Mouse (Mus musculus) liver, adult 2 months (tissue): ENCODE data around the gene Nppb. TPM values are rescaled to one million over a fixed set of nuclear protein-coding genes. Genes with fewer than 3 reads are reported as not detected.

ENCODE experiments used
- DNase-seq: peaks from one replicate; pipeline ENCODE4 v3.0.0-alpha.2; 2011; ENCODE audit warnings: low read depth, low spot score; ENCODE audit errors: extremely low read depth
- H3K27ac ChIP-seq: fragments of 200-500 bp; replicated peaks from 2 replicates; pipeline ENCODE4 v1.5.1; 2012; ENCODE audit warnings: low read depth, mild to moderate bottlenecking, control low read depth, inconsistent platforms, low read length; ENCODE audit not compliant: insufficient read depth
- H3K27me3 ChIP-seq: fragments of 200-500 bp; 2 replicates; pipeline ENCODE4 v1.6.1; 2012; ENCODE audit warnings: mild to moderate bottlenecking, moderate library complexity, low read length, inconsistent platforms; ENCODE audit not compliant: control insufficient read depth, insufficient read depth
- H3K36me3 ChIP-seq: fragments of 200-500 bp; 2 replicates; pipeline ENCODE4 v1.6.1; 2012; ENCODE audit warnings: low read length, inconsistent platforms; ENCODE audit not compliant: control insufficient read depth, insufficient read depth
- H3K4me1 ChIP-seq: fragments of 200-500 bp; 2 replicates; pipeline ENCODE4 v1.6.1; 2011; ENCODE audit warnings: low read length; ENCODE audit not compliant: control insufficient read depth, insufficient read depth
- H3K4me3 ChIP-seq: fragments of 200-500 bp; 2 replicates; pipeline ENCODE4 v1.5.1; 2011; ENCODE audit warnings: low read depth, mild to moderate bottlenecking, control low read depth, low read length, moderate library complexity; ENCODE audit not compliant: insufficient read depth
- H3K79me2 ChIP-seq: fragments of 200-500 bp; 2 replicates; pipeline ENCODE4 v1.6.1; 2012; ENCODE audit warnings: inconsistent platforms, mild to moderate bottlenecking, low read length, moderate library complexity; ENCODE audit not compliant: control insufficient read depth, insufficient read depth
- H3K9ac ChIP-seq: fragments of 200-500 bp; 2 replicates; pipeline ENCODE4 v1.6.1; 2012; ENCODE audit warnings: low read depth, mild to moderate bottlenecking, control low read depth, inconsistent platforms, low read length
- CTCF ChIP-seq: fragments of 200-500 bp; IDR thresholded peaks from 2 replicates; pipeline ENCODE4 v1.5.1; 2011; ENCODE audit warnings: low read depth, low read length, control low read depth
- POLR2A ChIP-seq: fragments of 200-500 bp; IDR thresholded peaks from 2 replicates; pipeline ENCODE4 v1.6.1; 2011; ENCODE audit warnings: low read length, control low read depth; ENCODE audit not compliant: insufficient read depth; ENCODE audit errors: extremely low read depth
- WGBS: fragments of 180-500 bp; shearing (Covaris S2); methylation state at CpG from one replicate; pipeline ENCODE4 v1.1.7; 2018; 5-methylcytosine and 5-hydroxymethylcytosine counted together
- polyA plus RNA-seq: library from polyadenylated mRNA; depleted of rRNA; stranded (reverse); fragments of >200 nt; gene quantifications from 2 replicates; pipeline ENCODE4 v1.2.3, GENCODE M21; 2012
- total RNA-seq: library from RNA; depleted of rRNA; stranded (reverse); fragments of >200 nt; gene quantifications from 2 replicates; pipeline ENCODE4 v1.2.3, GENCODE M21; 2014

Nppb gene
- total and polyA plus RNA-seq, 2 experiments: not detected

DNA sequence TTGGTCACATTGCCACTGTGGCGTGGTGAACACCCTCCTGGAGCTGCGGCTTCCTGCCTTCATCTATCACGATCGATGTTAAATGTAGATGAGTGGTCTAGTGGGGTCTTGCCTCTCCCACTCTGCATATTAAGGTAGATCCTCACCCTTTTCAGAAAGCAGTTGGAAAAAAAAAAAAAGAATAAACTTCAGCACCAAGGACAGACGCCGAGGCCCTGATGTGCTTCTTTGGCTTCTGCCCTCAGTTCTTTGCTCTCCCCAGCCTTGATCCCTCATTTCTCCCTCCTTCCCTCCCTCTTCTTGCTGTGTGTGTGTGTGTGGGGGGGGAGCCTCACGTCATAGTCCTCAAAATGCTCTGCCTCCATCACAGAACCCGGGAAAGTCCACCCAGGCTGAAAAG, 16.3 kb downstream of the Nppb start:
- H3K79me2 ChIP-seq: no peaks in the 10 kb centered on the region

DNA sequence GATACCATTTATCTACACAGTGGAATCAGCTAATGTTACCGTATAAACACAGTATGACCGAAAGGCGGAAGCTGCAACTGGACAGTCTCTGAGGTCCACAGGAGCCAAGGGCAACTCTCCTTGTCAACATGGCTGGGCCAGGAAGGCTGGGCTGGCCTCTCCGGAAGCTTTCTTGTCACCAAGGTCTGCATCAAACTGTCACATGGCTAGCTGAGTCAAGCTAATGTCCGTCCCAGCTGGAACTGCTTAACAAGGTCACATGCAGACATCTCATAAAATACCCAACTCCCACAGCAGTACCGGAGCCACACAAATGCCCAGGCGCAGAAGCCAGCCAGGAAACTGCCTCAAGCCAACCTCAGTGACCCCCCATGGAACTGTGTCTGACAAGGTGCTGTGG, 18.8 kb downstream of the Nppb start:
- Histone ChIP-seq H3K36me3 (peaks cover 12% of the 10 kb centered on the region; the same call in 1 of the 2 replicates), H3K27ac (no peak overlapping the region), H3K9ac (no peak overlapping the region), H3K4me1 (no peaks in the 10 kb centered on the region), H3K79me2 (no peaks in the 10 kb centered on the region), H3K27me3 (no peaks in the 10 kb centered on the region), H3K4me3 (no peak overlapping the region)
- 89% methylated on average over 7 of the region's 7 CpGs for WGBS
- TF ChIP-seq CTCF (no peak), POLR2A (no peak)
- DNase-seq: no peak

More for the DNA sequence above, 16.3 kb downstream of the Nppb start:
- H3K4me1 ChIP-seq: no peaks in the 10 kb centered on the region
- no peak overlapping the region for H3K9ac ChIP-seq
- H3K4me3 ChIP-seq: no peak overlapping the region
- H3K27me3 ChIP-seq: no peaks in the 10 kb centered on the region
- H3K27ac ChIP-seq: no peak overlapping the region
- WGBS: 44% methylated on average over 8 of the region's 8 CpGs
- TF ChIP-seq POLR2A: no peak
- DNase-seq: no peak
- peaks cover 7% of the 10 kb centered on the region; the same call in 1 of the 2 replicates for H3K36me3 ChIP-seq

DNA sequence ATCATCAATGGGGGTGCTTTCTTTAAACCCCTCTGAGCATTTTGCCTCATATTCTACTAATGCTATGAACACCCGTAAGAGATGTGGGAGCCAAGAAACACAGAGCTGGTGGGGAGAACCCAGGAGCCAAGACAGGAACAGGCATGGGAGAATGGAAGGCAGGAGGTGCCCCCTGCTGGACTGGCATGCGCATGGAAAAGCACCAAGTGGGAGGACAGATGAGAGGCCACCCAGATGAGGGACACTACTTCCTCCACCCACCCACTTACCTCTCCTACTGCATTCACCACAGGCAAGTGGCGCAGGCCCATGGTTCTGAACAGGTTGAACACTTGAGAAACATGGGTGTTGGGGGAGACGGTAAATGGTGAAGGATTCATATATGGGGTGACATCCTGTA, 22.8 kb downstream of the Nppb start:
- 91% methylated on average over 4 of the region's 4 CpGs for WGBS
- Histone ChIP-seq H3K27ac (no peak overlapping the region), H3K4me3 (no peak overlapping the region), H3K27me3 (no peaks in the 10 kb centered on the region), H3K4me1 (no peaks in the 10 kb centered on the region), H3K79me2 (no peaks in the 10 kb centered on the region), H3K36me3 (peaks cover 15% of the 10 kb centered on the region; the same call in 1 of the 2 replicates), H3K9ac (no peak overlapping the region)
- peak; percentile 75 for TF ChIP-seq CTCF
- no peak for TF ChIP-seq POLR2A
- DNase-seq: no peak

- 93% methylated on average over 2 of the region's 2 CpGs for WGBS
- Histone ChIP-seq H3K27me3 (no peaks in the 10 kb centered on the region), H3K4me1 (no peaks in the 10 kb centered on the region), H3K79me2 (no peaks in the 10 kb centered on the region), H3K4me3 (no peak overlapping the region), H3K27ac (no peak overlapping the region), H3K9ac (no peak overlapping the region), H3K36me3 (peaks cover 15% of the 10 kb centered on the region; the same call in 1 of the 2 replicates)
- DNase-seq: no peak
- TF ChIP-seq POLR2A (no peak), CTCF (no peak)
These were observed 24.1 kb downstream of the Nppb start for GRCm38 (mm10) chr4:148009641-148010040.

GRCm38 (mm10) chr4:148011332-148011731, 25.7 kb downstream of the Nppb start:
- TF ChIP-seq CTCF (no peak), POLR2A (no peak)
- Histone ChIP-seq H3K27me3 (no peaks in the 10 kb centered on the region), H3K36me3 (peaks cover 13% of the 10 kb centered on the region; the same call in 1 of the 2 replicates), H3K79me2 (no peaks in the 10 kb centered on the region), H3K4me1 (no peaks in the 10 kb centered on the region), H3K9ac (no peak overlapping the region), H3K4me3 (no peak overlapping the region), H3K27ac (no peak overlapping the region)
- 62% methylated on average over 3 of the region's 3 CpGs for WGBS
- DNase-seq: no peak

GRCm38 (mm10) chr4:148012216-148012615, 26.6 kb downstream of the Nppb start:
- DNase-seq: no peak
- H3K9ac ChIP-seq: no peak overlapping the region
- no peaks in the 10 kb centered on the region for H3K27me3 ChIP-seq
- no peak overlapping the region for H3K27ac ChIP-seq
- 88% methylated on average over 4 of the region's 4 CpGs for WGBS
- H3K4me3 ChIP-seq: no peak overlapping the region
- H3K79me2 ChIP-seq: no peaks in the 10 kb centered on the region
- peaks cover 6% of the 10 kb centered on the region; the same call in 1 of the 2 replicates for H3K36me3 ChIP-seq
- no peaks in the 10 kb centered on the region for H3K4me1 ChIP-seq
- no peak for TF ChIP-seq POLR2A
- TF ChIP-seq CTCF: no peak
